Mouse (Mus musculus): ENCODE results near the gene Elf4. TPM values are rescaled to one million over a fixed set of nuclear protein-coding genes. Genes with fewer than 3 reads are reported as not detected.
"Not testable (repeated sequence)": the region's sequence is repeated elsewhere in the genome, so short reads cannot be mapped to it uniquely, and the experiment has no call there.

Elf4 gene
- polyA plus RNA-seq, 1 experiment from 2014 or later = 4.9 TPM

DNA sequence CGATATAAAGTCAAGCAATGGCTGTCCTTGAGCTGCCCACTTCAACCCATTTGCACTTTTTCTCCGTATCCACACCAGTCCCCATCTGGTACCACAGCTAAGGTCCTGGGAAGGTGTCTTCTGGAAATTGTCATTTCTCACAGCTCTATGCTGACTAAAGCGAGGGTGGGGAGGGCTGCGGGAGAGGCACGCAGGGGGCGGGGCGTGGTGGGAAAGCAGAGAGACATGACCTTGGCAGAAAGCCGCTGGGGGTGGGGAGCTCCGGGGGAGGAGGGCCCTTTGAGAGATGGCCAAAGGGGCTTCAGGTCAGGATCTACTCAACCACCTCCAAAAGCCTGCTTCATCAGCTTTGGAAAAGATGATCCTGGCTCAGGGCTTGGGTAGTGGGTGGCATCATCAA, 7.9 kb downstream of the Elf4 start:
- no peak overlapping the region for H3K9ac ChIP-seq
- 36% methylated on average over 9 of the region's 9 CpGs for WGBS
- H3K4me1 ChIP-seq = 0 out of 2 replicates have a peak, but pooled peaks cover 2% of the 10 kb centered on the region
- H3K9me3 ChIP-seq = no peaks in the 10 kb centered on the region
- peak overlapping the region; percentile 61 for H3K4me2 ChIP-seq (replicated peaks)
- peaks cover 20% of the 10 kb centered on the region; the same call in 1 of the 2 replicates for H3K27me3 ChIP-seq
- no peak overlapping the region for H3K4me3 ChIP-seq
- no peak for ATAC-seq (ENCODE audit: low FRiP score, low read depth)
- H3K36me3 ChIP-seq = no peaks in the 10 kb centered on the region
- no peak overlapping the region for H3K27ac ChIP-seq

DNA sequence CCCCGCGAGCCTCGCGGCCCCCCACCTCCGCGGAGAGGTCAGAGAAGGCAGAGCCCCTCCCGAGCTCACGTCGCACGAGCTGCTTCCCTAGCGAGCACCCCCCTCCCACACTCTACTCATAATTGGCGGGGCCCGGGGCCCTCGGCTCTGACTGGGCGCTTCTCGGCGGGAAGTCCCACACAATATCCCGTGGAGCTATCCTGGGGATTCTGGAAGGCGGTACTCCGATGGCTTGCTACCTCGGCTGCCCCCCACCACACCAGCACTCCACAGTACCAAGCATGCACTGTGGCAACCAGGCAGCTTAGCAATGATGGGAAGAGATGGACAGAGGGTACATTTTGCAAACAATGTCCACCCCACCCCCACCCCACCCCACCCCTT, 8.4 kb downstream of the Elf4 start:
- peak overlapping the region; percentile 61 for H3K4me2 ChIP-seq (replicated peaks)
- H3K9me3 ChIP-seq = no peaks in the 10 kb centered on the region
- H3K4me3 ChIP-seq = peak overlapping the region; percentile 53
- H3K4me1 ChIP-seq = 0 out of 2 replicates have a peak, but pooled peaks cover 4% of the 10 kb centered on the region
- H3K36me3 ChIP-seq = no peaks in the 10 kb centered on the region
- peaks cover 20% of the 10 kb centered on the region; the same call in 1 of the 2 replicates for H3K27me3 ChIP-seq
- H3K27ac ChIP-seq = no peak overlapping the region
- H3K9ac ChIP-seq = peak overlapping the region; percentile 69; the same call in 1 of the 2 replicates
- peak; percentile 45 for ATAC-seq (ENCODE audit: low FRiP score, low read depth)
- WGBS = 12% methylated on average over 19 of the region's 21 CpGs

DNA sequence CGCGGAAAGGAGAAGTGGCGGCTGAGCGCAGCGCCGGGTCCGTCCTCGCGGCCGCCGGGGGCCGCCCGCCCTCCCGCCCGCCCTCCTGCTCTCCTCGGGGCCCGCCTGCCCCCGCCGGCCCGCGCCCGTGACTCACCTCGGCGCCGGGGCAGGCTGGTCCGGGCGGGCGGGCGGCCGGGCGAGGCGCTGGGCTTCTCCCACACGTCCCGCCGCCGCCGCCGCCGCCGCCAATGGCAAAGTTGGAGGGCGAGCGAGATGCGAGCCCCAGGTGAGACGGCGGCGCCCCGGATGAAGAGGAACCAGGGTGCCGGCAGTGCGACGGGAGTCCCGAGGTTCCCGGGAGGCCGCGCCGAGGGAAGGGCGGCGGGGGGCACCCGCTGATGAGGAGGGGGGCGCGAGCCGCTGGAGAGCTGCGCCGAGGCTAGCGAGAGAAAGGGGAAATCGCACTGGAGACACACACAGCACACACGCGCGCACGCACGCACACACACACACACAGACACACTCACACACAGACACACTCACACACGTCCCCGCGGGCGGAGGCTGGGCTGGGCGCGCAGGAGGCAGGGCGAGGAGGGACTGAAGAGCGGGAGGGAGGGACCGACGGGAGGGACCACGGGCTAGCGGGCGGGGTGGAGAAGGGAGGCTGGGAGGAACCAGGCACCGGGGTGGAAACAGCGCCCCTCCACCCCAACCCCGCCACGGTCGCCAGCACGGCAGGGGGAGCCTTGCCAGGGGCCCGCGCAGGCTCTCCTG, 9.0 kb downstream of the Elf4 start:
- Histone ChIP-seq H3K27ac (no peak overlapping the region), H3K27me3 (peaks cover 20% of the 10 kb centered on the region; the same call in 1 of the 2 replicates), H3K9me3 (no peaks in the 10 kb centered on the region), H3K4me3 (peak overlapping the region; percentile 53), H3K4me1 (0 out of 2 replicates have a peak, but pooled peaks cover 4% of the 10 kb centered on the region), H3K36me3 (no peaks in the 10 kb centered on the region), H3K4me2 (replicated peaks) (peak overlapping the region; percentile 61), H3K9ac (peak overlapping the region; percentile 69)
- peak; percentile 70 for ATAC-seq (ENCODE audit: low FRiP score, low read depth)
- 8% methylated on average over 28 of the region's 91 CpGs for WGBS

DNA sequence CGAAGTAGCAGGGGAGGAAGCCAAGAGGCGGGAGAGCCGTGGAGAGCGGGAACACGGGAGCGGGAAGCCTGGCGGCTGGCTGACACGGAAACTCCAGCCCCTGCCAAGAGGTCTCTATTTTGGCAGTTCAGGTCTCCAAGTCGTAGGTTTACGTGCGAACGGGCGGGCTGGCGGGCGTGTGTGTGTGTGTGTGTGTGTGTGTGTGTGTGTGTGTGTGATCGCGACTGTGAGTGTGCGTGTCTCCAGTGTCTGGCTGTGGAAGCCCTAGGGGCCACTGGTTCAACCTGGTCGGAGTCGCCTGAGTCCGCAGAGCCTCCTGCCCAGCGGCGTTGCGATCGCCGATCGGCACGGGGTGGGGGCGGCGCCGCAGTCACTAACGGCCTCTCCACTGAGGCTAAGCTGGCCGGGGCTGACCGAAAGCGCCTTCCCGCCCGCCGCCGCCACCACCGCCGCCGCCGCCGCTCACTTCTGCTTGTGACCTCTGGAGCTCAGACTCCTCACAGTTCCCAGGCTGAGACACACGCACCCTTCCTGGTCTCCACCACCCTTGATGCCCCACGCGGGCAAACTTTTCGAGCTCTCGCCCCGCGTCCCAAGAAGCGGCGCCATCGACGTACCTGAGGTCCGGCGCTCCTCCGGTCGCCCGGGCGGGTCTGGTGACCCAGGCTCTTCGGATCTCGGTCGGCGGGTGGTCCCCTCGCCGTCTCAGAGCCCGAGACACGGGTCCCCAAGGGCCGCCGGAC, 9.8 kb downstream of the Elf4 start:
- Histone ChIP-seq H3K9me3 (no peaks in the 10 kb centered on the region), H3K9ac (peak overlapping the region; percentile 69), H3K4me1 (0 out of 2 replicates have a peak, but pooled peaks cover 4% of the 10 kb centered on the region), H3K36me3 (no peaks in the 10 kb centered on the region), H3K4me3 (peak overlapping the region; percentile 53), H3K27ac (no peak overlapping the region), H3K4me2 (replicated peaks) (peak overlapping the region; percentile 61), H3K27me3 (peaks cover 20% of the 10 kb centered on the region; the same call in 1 of the 2 replicates)
- ATAC-seq (ENCODE audit: low FRiP score, low read depth) = peak; percentile 17; the same call in 1 of the 2 replicates
- 14% methylated on average over 39 of the region's 71 CpGs for WGBS

DNA sequence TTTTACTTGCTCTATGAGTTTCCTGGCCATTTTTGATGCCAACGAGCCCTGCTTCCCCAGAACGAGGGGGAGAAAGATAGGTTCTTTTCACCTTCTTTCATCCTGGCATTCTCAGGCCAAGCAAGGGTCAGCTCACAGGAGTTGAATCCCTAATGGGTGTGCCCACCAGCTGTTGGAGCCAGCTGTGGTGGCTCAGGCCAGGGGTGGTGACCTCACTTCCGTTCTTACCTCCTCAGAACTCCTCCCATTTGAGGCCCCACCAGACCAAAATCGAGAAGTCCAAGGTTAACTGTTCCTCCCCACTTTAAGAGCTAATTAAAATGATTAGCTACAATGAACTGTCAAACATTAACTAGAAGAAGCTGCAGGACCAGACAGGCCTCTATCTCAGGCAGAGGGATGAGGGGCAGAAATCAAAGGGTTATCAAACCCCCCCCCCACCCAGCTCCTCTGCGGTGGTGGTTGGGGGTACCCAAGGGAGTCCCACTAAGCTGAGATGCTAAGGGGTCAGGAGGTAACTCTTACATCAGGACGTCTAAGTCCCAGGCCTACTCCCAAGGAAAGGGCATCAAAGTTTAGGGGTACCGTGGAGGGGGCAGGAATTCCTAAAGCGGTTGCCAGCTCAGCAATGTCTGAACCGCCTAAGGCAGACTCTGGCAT, 10.6 kb downstream of the Elf4 start:
- Histone ChIP-seq H3K9me3 (no peaks in the 10 kb centered on the region), H3K27me3 (peaks cover 20% of the 10 kb centered on the region; the same call in 1 of the 2 replicates), H3K4me1 (0 out of 2 replicates have a peak, but pooled peaks cover 4% of the 10 kb centered on the region), H3K36me3 (no peaks in the 10 kb centered on the region), H3K4me3 (peak overlapping the region; percentile 53), H3K27ac (no peak overlapping the region), H3K9ac (peak overlapping the region; percentile 69; the same call in 1 of the 2 replicates), H3K4me2 (replicated peaks) (peak overlapping the region; percentile 61)
- ATAC-seq (ENCODE audit: low FRiP score, low read depth) = no peak
- 36% methylated on average over 9 of the region's 9 CpGs for WGBS

DNA sequence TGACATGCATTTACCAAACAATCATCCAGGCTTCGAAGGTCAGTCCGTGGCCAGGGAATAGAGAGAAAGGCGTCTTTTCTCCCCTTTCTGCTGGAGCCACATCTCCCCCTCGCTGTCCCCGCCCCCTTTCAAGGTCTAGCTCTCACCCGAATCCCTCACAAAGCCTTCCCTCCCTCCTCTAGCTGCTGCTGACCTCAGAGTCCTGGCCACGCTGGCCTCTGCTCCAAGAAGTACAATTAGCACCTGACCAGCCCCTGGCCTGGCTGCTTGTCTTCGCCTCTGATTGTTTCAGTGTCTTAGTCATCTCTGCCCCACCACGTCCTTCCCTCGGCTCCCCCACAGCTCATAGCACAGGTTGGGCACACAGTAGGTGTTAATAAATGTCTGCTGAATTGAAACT, 13.3 kb downstream of the Elf4 start:
- WGBS = 31% methylated on average over 10 of the region's 10 CpGs
- no peak overlapping the region for H3K9ac ChIP-seq
- H3K9me3 ChIP-seq = no peaks in the 10 kb centered on the region
- no peak overlapping the region for H3K4me2 ChIP-seq (replicated peaks)
- H3K36me3 ChIP-seq = no peaks in the 10 kb centered on the region
- ATAC-seq (ENCODE audit: low FRiP score, low read depth) = no peak
- no peak overlapping the region for H3K4me3 ChIP-seq
- H3K27me3 ChIP-seq = peaks cover 17% of the 10 kb centered on the region; the same call in 1 of the 2 replicates
- H3K4me1 ChIP-seq = 0 out of 2 replicates have a peak, but pooled peaks cover 4% of the 10 kb centered on the region
- no peak overlapping the region for H3K27ac ChIP-seq

DNA sequence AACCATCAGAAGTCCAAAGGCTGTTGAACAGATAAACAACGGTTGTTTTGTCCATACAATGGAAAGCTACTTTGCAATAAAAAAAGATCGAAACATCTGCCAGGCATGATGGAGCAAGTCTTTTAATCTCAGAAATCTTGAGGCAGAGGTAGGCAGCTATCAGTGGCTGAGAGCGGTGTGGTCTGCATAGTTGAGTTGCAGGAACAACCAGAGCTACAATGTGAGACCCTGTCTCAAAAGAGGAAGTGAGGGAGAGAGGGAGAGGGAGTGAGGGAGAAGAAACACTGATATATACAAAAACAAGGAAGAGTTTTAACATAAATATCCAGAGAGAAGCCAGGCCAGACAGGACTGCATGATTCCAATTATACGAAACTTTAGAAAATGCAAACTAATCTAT, 18.3 kb downstream of the Elf4 start:
- 87% methylated on average over 4 of the region's 4 CpGs for WGBS
- Histone ChIP-seq H3K9ac (no peak overlapping the region), H3K36me3 (no peaks in the 10 kb centered on the region), H3K27me3 (no peaks in the 10 kb centered on the region), H3K4me3 (no peak overlapping the region), H3K4me1 (no peaks in the 10 kb centered on the region), H3K9me3 (no peaks in the 10 kb centered on the region), H3K4me2 (replicated peaks) (no peak overlapping the region), H3K27ac (no peak overlapping the region)
- no peak for ATAC-seq (ENCODE audit: low FRiP score, low read depth)

DNA sequence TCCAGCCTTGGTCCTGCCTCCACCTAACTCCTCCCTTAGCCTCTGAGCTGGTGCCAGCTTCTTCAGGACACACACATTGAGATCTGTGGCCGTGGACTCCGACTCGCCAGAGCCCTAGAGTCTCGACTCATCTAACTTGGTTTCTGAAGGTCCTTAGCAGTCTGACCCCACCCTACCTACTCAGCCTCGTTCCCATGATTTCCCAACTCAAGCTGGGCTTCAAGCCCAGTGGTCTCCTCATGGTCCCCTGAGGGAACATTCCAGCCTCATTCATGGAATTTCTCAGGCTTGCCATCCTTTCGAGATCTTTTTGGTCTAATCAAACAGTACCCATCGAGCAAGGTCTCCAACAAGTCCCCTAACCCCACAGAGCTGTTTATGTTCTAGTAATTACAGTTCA, 21.0 kb downstream of the Elf4 start:
- Histone ChIP-seq H3K36me3 (no peaks in the 10 kb centered on the region), H3K9ac (no peak overlapping the region), H3K4me2 (replicated peaks) (no peak overlapping the region), H3K27me3 (no peaks in the 10 kb centered on the region), H3K4me1 (0 out of 2 replicates have a peak, but pooled peaks cover 6% of the 10 kb centered on the region), H3K9me3 (no peaks in the 10 kb centered on the region), H3K4me3 (no peak overlapping the region), H3K27ac (no peak overlapping the region)
- 74% methylated on average over 7 of the region's 7 CpGs for WGBS
- ATAC-seq (ENCODE audit: low FRiP score, low read depth) = no peak

DNA sequence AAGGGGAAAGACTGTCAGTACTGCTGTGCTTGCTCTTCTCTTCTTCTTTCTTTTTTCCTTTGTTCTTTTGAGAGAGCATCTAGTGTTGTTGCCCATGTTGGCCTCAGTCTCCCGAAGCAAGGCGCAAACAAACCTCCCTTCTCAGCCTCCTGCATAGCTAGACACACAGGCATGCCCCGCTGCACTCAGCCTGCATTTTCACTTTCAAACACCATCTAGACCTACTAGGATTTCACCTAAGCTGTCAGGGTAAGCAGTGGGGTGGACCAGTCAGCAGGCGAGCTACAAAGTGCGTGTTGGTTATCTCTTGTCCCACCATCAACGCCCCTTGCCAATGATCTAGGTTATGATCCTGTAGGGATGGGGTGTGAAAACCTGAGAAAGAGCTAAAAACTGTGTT, 21.4 kb downstream of the Elf4 start:
- H3K4me3 ChIP-seq = no peak overlapping the region
- WGBS = 88% methylated on average over 6 of the region's 6 CpGs
- H3K9me3 ChIP-seq = no peaks in the 10 kb centered on the region
- H3K27me3 ChIP-seq = no peaks in the 10 kb centered on the region
- no peak overlapping the region for H3K9ac ChIP-seq
- 0 out of 2 replicates have a peak, but pooled peaks cover 6% of the 10 kb centered on the region for H3K4me1 ChIP-seq
- no peak for ATAC-seq (ENCODE audit: low FRiP score, low read depth)
- no peak overlapping the region for H3K4me2 ChIP-seq (replicated peaks)
- H3K27ac ChIP-seq = no peak overlapping the region
- H3K36me3 ChIP-seq = no peaks in the 10 kb centered on the region

DNA sequence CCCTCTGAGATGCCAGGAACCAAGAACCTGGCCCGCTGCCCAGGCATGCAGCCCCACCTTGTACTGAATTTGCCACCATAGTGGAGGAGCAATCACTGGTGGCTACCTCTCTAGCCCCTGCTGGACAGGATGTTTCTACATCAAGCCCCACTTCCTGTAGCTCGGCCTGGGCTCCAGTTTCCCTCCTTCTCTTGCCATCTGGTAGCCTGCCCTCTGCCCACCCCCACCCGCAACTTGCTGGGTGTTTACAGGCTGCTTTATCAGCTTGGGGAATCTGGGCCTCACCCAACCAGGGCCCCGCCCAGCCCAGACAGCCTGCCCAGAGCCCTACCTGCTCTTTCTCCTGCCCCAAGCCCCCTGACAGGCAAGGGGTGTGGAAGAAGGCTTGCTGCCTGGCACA, 23.9 kb downstream of the Elf4 start:
- WGBS = 65% methylated on average over 4 of the region's 4 CpGs
- no peak overlapping the region for H3K4me2 ChIP-seq (replicated peaks)
- no peak for ATAC-seq (ENCODE audit: low FRiP score, low read depth)
- no peaks in the 10 kb centered on the region for H3K27me3 ChIP-seq
- H3K4me1 ChIP-seq = 0 out of 2 replicates have a peak, but pooled peaks cover 6% of the 10 kb centered on the region
- H3K4me3 ChIP-seq = no peak overlapping the region
- no peak overlapping the region for H3K27ac ChIP-seq
- no peaks in the 10 kb centered on the region for H3K36me3 ChIP-seq
- no peaks in the 10 kb centered on the region for H3K9me3 ChIP-seq
- no peak overlapping the region for H3K9ac ChIP-seq

DNA sequence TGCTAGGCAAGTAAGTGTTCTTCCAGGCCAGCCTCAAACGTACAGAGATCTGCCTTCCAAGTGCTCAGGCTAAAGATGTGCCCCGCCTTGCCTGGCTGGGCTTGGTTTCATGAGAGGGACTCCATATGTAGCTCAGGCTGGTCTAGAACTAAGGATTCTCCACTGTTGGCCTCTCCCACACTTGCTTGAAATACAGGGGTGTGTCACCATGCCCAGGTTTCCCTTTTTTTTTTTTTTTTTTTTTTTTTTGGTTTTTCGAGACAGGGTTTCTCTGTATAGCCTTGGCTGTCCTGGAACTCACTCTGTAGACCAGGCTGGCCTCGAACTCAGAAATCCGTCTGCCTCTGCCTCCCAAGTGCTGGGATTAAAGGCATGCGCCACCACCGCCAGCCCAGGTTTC, 26.9 kb downstream of the Elf4 start:
- not testable (repeated sequence) for H3K27me3 ChIP-seq; H3K9ac ChIP-seq; H3K9me3 ChIP-seq; H3K27ac ChIP-seq; H3K4me3 ChIP-seq; H3K36me3 ChIP-seq; H3K4me2 ChIP-seq (replicated peaks); ATAC-seq (ENCODE audit: low FRiP score, low read depth)
- H3K4me1 ChIP-seq = peaks cover 15% of the 10 kb centered on the region; the same call in 1 of the 2 replicates
- 92% methylated on average over 6 of the region's 7 CpGs for WGBS

All from limb, embryonic 13.5 days (tissue).